Mouse (Mus musculus) ES-Bruce4 (cell line): ENCODE measurements around the gene Wdfy1. TPM values are rescaled to one million over a fixed set of nuclear protein-coding genes. Genes with fewer than 3 reads are reported as not detected.

Experiments used
- H3K27ac ChIP-seq: 2 replicates; pipeline ENCODE4 v1.5.1; 2012; ENCODE audit warnings: low read length, inconsistent platforms; ENCODE audit not compliant: insufficient read depth
- H3K27me3 ChIP-seq: 2 replicates; pipeline ENCODE4 v1.6.1; 2012; ENCODE audit warnings: mild to moderate bottlenecking, low read length, inconsistent platforms; ENCODE audit not compliant: control insufficient read depth, poor library complexity, insufficient read depth, severe bottlenecking
- H3K36me3 ChIP-seq: 2 replicates; pipeline ENCODE4 v1.6.1; 2012; ENCODE audit warnings: inconsistent platforms, mild to moderate bottlenecking, low read length, moderate library complexity; ENCODE audit not compliant: control insufficient read depth, poor library complexity, insufficient read depth, severe bottlenecking
- H3K4me1 ChIP-seq: one replicate; pipeline ENCODE4 v1.8.1; 2011; ENCODE audit warnings: low read length; ENCODE audit not compliant: control insufficient read depth, insufficient read depth
- H3K4me3 ChIP-seq: 2 replicates; pipeline ENCODE4 v1.5.1; 2011; ENCODE audit warnings: low read depth, mild to moderate bottlenecking, low read length
- H3K9ac ChIP-seq: 2 replicates; pipeline ENCODE4 v1.6.1; 2012; ENCODE audit warnings: low read depth, mild to moderate bottlenecking, inconsistent platforms; ENCODE audit not compliant: poor library complexity, severe bottlenecking
- H3K9me3 ChIP-seq: replicated peaks from 2 replicates; pipeline ENCODE4 v1.6.1; 2012; ENCODE audit warnings: mild to moderate bottlenecking, low read length, inconsistent platforms; ENCODE audit not compliant: control insufficient read depth, poor library complexity, insufficient read depth, severe bottlenecking
- CTCF ChIP-seq: IDR thresholded peaks from one replicate; pipeline ENCODE4 v1.8.1; 2011; ENCODE audit warnings: low read depth, low read length
- EP300 ChIP-seq: IDR thresholded peaks from 2 replicates; pipeline ENCODE4 v1.6.1; 2011; ENCODE audit warnings: low read depth, low read length; ENCODE audit not compliant: insufficient read depth
- POLR2A ChIP-seq: IDR thresholded peaks from one replicate; pipeline ENCODE4 v1.8.1; 2011; ENCODE audit warnings: low read length; ENCODE audit not compliant: insufficient read depth
- polyA plus RNA-seq: library from polyadenylated mRNA; stranded (reverse); fragments of >200 nt; gene quantifications from 2 replicates; pipeline ENCODE4 v1.2.4, GENCODE M21; 2011; ENCODE audit warnings: low read depth; ENCODE audit not compliant: missing spikeins, insufficient read depth, insufficient read length

Wdfy1 gene
- polyA plus RNA-seq, 1 experiment, result 23.0 TPM

DNA sequence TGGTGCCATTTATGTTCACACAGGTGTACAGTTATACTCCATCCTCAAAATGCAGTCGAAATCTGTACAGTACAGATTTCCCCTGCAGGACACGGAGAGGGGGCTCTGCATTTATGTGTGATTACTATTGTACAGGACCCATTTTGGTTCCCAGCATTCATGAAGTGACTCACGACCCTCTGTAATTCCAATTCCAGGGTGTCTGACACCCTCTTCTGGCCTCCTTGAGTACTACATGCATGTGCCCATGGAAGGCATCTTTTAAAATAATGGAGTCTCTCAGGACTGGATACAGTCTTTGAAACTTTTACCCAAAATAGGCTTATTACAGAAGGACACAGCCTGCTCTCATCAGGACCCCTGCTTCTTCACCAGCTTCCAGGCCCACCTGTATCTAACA, 6.5 kb upstream of the Wdfy1 start:
- H3K36me3 ChIP-seq, result peaks cover 38% of the 10 kb centered on the region

DNA sequence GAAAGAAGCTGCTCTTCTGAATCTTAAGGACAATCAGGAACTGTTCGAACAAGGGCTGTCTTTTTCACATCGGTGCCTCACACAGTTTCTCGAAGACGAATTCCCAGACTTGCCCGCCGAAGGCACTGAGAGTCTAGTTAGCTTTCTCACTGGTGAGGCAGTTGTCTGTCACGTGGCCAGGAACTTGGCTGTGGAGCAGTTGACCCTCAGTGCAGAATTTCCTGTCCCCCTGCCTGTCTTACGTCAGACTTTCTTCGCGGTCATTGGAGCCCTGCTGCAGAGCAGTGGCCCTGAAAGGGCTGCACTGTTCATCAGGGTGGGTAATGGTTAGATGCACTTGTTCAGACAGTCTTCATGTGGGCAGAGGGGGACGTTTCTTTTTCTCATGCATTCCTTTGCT, 2.1 kb upstream of the Wdfy1 start:
- no peaks in the 10 kb centered on the region for H3K4me1 ChIP-seq
- H3K4me3 ChIP-seq, result no peak overlapping the region
- TF ChIP-seq EP300 (no peak), POLR2A (no peak), CTCF (no peak)
- H3K9ac ChIP-seq, result no peak overlapping the region
- H3K36me3 ChIP-seq, result peaks cover 38% of the 10 kb centered on the region
- H3K27me3 ChIP-seq, result no peaks in the 10 kb centered on the region
- H3K27ac ChIP-seq, result no peak overlapping the region
- H3K9me3 ChIP-seq, result no peaks in the 10 kb centered on the region

More for the DNA sequence above, 6.5 kb upstream of the Wdfy1 start:
- H3K4me3 ChIP-seq, result no peak overlapping the region
- no peak overlapping the region for H3K9ac ChIP-seq
- no peaks in the 10 kb centered on the region for H3K4me1 ChIP-seq
- H3K27me3 ChIP-seq, result no peaks in the 10 kb centered on the region
- H3K27ac ChIP-seq, result no peak overlapping the region
- no peaks in the 10 kb centered on the region for H3K9me3 ChIP-seq
- TF ChIP-seq EP300, result no peak
- TF ChIP-seq CTCF, result no peak
- no peak for TF ChIP-seq POLR2A

DNA sequence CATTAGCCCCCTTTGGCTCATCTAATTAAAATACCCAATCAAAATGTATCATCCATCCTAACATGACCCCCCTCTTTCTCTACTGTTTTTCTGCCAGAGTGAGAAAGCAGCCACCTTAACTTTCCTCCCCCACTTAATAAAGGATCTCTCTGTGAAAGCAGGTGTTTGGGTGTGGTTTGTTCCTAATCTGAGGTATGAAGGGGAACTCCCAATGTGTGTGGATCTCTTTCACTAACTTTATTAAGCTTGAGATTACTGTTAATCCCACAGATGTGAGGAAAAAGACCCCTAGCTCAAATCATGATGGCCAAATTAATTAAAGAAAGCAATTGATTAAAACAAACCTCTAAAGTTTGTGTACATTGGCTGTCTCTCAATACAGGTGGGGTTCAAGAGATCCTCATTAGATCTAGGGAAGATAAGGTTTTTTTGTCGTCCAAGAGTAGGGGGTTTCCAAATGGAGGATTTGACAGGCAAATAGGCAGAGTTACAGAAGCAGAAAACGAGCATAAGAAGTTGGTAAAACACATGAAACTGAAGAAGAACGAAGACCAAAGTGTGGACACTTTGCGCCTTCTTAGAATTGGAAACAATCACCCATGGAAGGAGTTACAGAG, 1.7 kb downstream of the Wdfy1 start:
- H3K27ac ChIP-seq, result no peak overlapping the region
- TF ChIP-seq CTCF, result no peak
- no peak for TF ChIP-seq EP300
- TF ChIP-seq POLR2A, result no peak
- peaks cover 2% of the 10 kb centered on the region for H3K4me1 ChIP-seq
- no peak overlapping the region for H3K4me3 ChIP-seq
- H3K36me3 ChIP-seq, result peaks cover 16% of the 10 kb centered on the region
- no peaks in the 10 kb centered on the region for H3K27me3 ChIP-seq
- H3K9me3 ChIP-seq, result no peaks in the 10 kb centered on the region
- no peak overlapping the region for H3K9ac ChIP-seq

- no peaks in the 10 kb centered on the region for H3K9me3 ChIP-seq
- no peak overlapping the region for H3K4me3 ChIP-seq
- H3K4me1 ChIP-seq, result peaks cover 2% of the 10 kb centered on the region
- no peak for TF ChIP-seq EP300
- TF ChIP-seq POLR2A, result no peak
- no peak for TF ChIP-seq CTCF
- H3K36me3 ChIP-seq, result no peaks in the 10 kb centered on the region
- H3K9ac ChIP-seq, result no peak overlapping the region
- no peaks in the 10 kb centered on the region for H3K27me3 ChIP-seq
- no peak overlapping the region for H3K27ac ChIP-seq
Measured at GRCm38 (mm10) chr1:79768231-79768630, 7.7 kb downstream of the Wdfy1 start.

GRCm38 (mm10) chr1:79764483-79764882, 11.5 kb downstream of the Wdfy1 start:
- Histone ChIP-seq H3K27me3 (no peaks in the 10 kb centered on the region), H3K36me3 (no peaks in the 10 kb centered on the region), H3K4me3 (no peak overlapping the region), H3K27ac (no peak overlapping the region), H3K4me1 (peaks cover 2% of the 10 kb centered on the region), H3K9me3 (no peaks in the 10 kb centered on the region), H3K9ac (no peak overlapping the region)
- no peak for TF ChIP-seq EP300
- TF ChIP-seq POLR2A, result no peak
- TF ChIP-seq CTCF, result no peak

- no peaks in the 10 kb centered on the region for H3K9me3 ChIP-seq
- no peak overlapping the region for H3K4me3 ChIP-seq
- TF ChIP-seq POLR2A, result no peak
- no peak for TF ChIP-seq EP300
- no peaks in the 10 kb centered on the region for H3K27me3 ChIP-seq
- no peaks in the 10 kb centered on the region for H3K36me3 ChIP-seq
- peaks cover 2% of the 10 kb centered on the region for H3K4me1 ChIP-seq
- H3K27ac ChIP-seq, result no peak overlapping the region
- no peak overlapping the region for H3K9ac ChIP-seq
Measured at GRCm38 (mm10) chr1:79764031-79764430, 11.9 kb downstream of the Wdfy1 start.
